Mouse (Mus musculus) left cerebral cortex, postnatal 10 days (tissue): ENCODE data around the gene Ccdc27. TPM values are rescaled to one million over a fixed set of nuclear protein-coding genes. Genes with fewer than 3 reads are reported as not detected.

Experiments used
- DNase-seq, 2 experiments: peaks; one replicate each; pipeline ENCODE4 v3.0.0; 2021 to 2022; ENCODE audit warnings: low spot score in 2 of 2, mixed read lengths in 1 of 2; ENCODE audit errors: extremely low spot score in 1 of 2
- intact Hi-C: fragments of 180-260 bp; cut with DNase I; formaldehyde crosslinking; loops from one replicate; pipeline ENCODE4 v1.15.1; 2025
- total RNA-seq, 2 experiments: library from RNA; stranded (reverse); gene quantifications; 2 replicates each; pipeline ENCODE4 v1.2.3; 2021

Gene Ccdc27
- total RNA-seq, 2 experiments from 2014 or later: 0.43 to 0.65 TPM

DNA sequence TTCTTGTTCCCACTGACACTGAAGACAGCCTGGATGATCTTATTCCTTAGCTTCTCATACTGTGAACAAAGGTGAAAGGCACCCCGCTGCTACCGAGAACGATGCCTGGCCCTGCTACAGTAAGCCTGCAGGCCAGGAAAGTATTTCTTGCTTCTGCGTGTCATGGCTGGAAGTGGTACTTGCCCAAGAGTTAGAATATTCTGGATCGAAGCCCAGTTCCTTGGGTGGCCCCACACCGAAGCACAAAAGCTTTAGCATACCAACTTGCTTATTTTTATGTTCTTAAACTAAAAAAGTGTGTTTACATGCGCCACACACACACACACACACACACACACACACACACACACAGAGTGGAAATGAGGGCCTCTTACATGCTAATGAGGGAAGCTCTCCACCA is 14.4 kb downstream of the Ccdc27 start:
- DNase-seq: no peak
- intact Hi-C loops: no loop called here

DNA sequence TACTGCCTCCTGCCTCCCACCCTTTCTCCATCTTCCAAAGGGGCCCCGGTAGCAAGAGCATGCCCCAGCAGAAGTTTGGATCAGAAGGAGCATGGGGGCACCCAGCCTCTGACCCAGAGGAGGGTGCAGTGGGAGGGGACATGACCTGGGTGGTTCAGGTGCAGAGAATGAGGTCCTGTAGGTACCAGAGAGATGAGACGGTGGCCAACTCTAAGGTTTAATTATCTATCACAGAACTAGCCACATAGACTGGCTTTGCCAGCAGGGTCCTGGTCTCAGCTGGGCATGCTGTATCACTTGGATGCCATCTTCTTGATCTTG is 16.1 kb downstream of the Ccdc27 start:
- no peak for DNase-seq
- intact Hi-C loops: no loop called here

- intact Hi-C loops: no loop called here
- peak in 1 of 2 experiments; percentile 86 for DNase-seq
Measured at GRCm38 (mm10) chr4:154025641-154026440, 16.6 kb downstream of the Ccdc27 start, which contains the start of gene Smim1. Gene Smim1, minus strand, starts transcription at chr4:154026230.

DNA sequence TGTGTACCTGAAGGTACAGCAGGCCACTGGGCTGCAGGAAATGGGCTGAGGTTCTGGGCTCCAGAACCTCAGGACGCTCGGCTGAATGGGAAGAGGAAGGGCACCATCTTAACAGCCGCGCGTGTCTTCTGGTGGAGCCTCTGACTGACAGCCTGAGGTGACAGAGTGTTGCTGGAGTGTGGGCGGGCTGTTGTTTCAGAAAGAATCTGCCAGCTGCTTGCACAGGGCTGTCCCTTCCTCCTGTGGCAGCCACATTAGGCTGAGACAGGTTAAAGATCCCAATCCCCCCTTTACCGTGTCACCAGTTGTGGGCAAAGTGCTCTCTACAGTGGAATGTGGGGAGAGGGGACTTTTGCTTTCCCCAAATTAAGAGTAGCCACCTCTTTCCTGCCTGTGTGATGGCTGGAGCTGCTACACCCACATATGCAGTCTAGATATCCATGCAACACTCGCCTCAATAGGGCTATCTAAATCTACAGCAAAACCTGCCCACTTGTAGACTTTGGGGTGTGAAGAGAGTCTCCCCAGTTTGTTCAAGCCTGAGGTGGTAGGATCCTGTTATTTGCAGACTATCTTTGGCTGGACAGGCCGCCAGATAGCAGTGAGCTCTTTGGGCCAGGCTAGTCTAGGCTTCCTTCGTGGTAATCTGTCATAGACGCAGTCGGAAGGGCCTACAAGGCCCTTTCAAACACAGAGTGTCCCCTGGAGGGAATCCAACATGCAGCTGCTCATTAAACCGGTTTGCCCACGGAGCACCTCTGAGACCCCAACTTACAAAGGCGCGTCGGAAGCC is 17.6 kb downstream of the Ccdc27 start:
- intact Hi-C loops: no loop called here
- no peak for DNase-seq

DNA sequence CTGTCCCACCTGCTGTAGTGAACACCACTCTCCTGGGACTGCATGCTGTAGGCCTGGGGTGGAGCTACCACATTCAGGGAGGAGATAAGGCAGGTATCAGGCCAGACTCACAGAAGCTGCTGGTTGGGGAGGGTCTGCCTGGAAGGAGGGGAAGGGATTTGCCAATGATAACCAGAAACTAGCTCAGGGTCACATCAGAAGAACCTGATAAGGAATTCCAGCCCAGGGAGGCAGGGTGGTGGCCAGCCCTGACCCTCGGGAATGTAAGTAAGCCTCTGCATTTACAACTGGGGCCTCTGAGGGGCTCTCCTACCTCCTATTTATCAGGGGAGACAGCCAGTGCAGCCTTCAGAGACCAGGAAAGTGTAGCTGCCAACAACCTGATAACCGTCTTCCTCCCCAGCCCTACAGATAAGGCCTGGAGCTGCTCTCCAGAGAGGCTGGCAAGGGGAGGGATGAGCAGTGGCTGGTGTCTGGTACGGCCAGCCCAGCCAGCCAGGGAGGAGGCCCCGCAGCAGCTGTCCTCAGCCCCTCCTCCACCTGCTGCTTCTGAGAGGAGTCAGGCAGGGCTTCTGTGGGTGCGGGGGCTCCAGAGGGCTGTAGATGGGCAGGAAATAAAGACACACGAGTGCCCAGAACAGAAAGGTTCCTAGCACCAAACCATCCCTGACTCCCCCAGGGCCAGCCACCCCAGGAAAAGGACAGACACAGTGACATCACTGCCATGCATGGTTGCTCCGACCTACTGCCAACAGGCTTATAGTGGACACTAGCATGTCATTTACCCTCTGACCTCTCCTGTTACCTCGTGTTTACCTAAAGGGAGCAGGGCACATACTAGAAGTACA is 18.5 kb downstream of the Ccdc27 start:
- DNase-seq: no peak
- intact Hi-C loops: no loop called here

- DNase-seq: no peak
- intact Hi-C loops: no loop called here
Measured at GRCm38 (mm10) chr4:154022844-154023243, 19.6 kb downstream of the Ccdc27 start.

- no peak for DNase-seq
- intact Hi-C loops: no loop called here
Measured at GRCm38 (mm10) chr4:154022407-154022806, 20.1 kb downstream of the Ccdc27 start.

- DNase-seq: peak in 1 of 2 experiments; percentile 62
- intact Hi-C loops: no loop called here
Measured at GRCm38 (mm10) chr4:154021432-154021831, 21.0 kb downstream of the Ccdc27 start.

DNA sequence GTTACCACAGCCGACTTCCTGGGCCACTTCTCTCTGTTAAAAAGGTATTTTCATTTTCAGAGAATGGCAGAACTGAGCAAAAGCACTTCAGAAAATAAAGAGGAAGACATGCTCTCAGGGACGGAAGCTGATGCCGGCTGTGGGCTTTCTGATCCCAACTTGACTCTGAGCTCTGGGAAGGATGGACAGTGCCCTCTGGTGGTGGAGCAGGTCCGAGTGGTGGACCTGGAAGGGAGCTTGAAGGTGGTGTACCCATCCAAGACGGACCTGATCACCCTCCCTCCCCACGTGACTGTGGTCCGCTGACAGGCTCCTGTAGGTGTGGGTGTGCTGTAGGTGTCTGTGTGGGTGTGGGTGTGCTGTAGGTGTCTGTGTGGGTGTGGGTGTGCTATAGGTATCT is 22.9 kb downstream of the Ccdc27 start:
- intact Hi-C loops: no loop called here
- DNase-seq: peak in 1 of 2 experiments; percentile 66

DNA sequence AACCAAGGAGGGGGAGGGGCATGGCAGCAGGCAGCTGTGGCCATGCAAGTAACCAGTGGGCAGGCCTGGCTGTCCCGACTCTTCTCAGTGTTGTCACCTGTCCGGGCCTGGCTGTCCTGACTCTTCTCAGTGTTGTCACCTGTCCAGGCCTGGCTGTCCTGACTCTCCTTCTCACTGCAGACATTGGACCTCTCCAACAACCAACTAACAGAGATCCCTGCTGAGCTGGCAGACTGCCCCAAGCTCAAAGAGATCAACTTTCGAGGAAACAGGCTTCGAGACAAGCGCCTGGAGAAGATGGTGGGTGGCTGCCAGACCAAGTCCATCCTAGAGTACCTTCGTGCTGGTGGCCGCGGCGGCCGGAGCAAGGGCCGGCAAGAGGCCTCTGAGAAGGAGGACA is 27.0 kb downstream of the Ccdc27 start:
- no peak for DNase-seq
- intact Hi-C loops: no loop called here

DNA sequence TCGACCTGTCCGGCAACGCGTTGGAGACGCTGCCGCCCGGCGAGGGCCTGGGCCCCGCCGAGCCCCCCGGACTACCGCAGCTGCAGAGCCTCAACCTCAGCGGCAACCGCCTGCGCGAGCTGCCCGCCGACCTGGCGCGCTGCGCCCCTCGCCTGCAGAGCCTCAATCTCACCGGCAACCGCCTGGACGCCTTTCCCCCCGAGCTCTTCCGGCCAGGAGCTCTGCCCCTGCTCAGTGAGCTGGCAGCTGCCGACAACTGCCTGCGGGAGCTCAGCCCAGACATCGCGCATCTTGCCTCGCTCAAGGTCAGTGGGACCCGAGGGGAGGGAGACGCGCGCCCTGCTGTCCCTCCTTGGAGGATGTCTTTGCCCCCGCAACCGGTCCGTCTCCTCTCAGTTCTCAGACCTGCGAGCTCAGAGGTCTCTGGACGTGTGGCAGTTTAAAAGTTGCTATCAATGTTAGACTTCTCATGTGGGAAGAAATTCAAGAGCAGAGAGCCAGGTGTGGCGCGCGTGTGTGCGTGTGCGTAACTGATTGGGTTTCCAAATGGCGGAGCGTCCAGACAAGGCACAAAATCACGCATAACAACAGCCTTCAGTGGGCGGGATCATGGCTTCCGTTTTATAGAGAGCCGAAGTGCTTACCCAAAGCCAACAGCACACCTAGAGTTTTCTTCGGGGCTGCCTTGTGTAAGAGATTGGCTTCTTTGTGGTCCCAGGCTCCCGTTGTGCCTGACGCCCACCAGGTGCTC is 30.2 kb downstream of the Ccdc27 start:
- intact Hi-C loops: no loop called here
- DNase-seq: no peak

GRCm38 (mm10) chr4:154011646-154012089 is 30.8 kb downstream of the Ccdc27 start, which contains the start of gene Lrrc47:
Gene Lrrc47, plus strand, starts transcription at chr4:154011731.
- peak; percentile 80 to 89 for DNase-seq
- intact Hi-C loops: no loop called here

- intact Hi-C loops: no loop called here
- DNase-seq: no peak
Measured at GRCm38 (mm10) chr4:154010907-154011645, 31.4 kb downstream of the Ccdc27 start.

- DNase-seq: no peak
Measured at GRCm38 (mm10) chr4:154007759-154008158, 34.7 kb downstream of the Ccdc27 start.

DNA sequence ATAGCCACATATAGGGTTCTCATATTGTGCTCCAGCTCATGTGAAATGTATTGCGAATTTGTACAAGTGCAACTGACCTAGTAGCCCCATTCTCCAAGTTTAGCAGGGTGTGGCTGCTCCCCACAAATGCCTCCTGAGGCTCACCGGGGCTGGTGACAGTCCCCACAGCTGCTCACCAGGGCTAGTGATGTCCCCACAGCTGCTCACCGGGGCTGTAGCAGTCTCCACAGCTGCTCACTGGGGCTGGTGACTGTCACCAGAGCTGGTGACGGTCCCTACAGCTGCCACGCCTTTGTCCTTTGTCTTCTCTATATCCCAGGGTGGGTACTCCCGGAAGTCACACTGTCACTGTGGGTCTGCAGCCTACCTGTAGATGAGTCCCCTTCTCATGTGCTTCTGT is 36.2 kb downstream of the Ccdc27 start:
- DNase-seq: no peak
- intact Hi-C loops: no loop called here

More at GRCm38 (mm10) chr4:154007759-154008158, 34.7 kb downstream of the Ccdc27 start:
- intact Hi-C loops: no loop called here

GRCm38 (mm10) chr4:154005488-154005887 is 37.0 kb downstream of the Ccdc27 start:
- intact Hi-C loops: no loop called here
- no peak for DNase-seq

- intact Hi-C loops: no loop called here
- no peak for DNase-seq
Measured at GRCm38 (mm10) chr4:153993505-153993904, 49.0 kb downstream of the Ccdc27 start.

DNA sequence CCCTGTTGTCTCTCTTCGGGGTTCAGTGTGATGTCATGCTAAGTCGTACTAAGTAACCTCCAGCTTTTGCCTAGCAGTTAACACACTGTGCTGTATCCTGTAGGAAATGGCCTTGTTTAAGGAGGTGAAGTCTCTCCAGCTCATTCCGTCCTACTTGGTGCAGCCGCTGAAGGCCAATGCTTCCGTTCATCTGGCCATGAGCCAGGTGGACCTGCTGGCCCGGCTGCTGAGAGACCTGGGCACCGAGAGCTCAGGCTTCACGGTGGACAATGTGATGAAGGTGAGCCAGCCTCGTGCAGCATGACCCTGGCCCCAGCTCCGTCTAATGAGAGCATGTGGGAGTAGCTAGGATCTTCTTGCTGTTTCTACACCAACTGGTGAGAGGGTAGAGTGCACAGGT is 49.8 kb downstream of the Ccdc27 start:
- no peak for DNase-seq
- intact Hi-C loops: no loop called here
